Mouse (Mus musculus) limb, embryonic 11.5 days (tissue): ENCODE measurements around the gene Dnal4. TPM values are rescaled to one million over a fixed set of nuclear protein-coding genes. Genes with fewer than 3 reads are reported as not detected.
A peak's percentile ranks its signal among the peaks of the same experiment; 100 is the strongest.
"Not testable (repeated sequence)": the region's sequence is repeated elsewhere in the genome, so short reads cannot be mapped to it uniquely, and the experiment has no call there.

Source experiments
- ATAC-seq: fragments of 200-750 bp; cut with Nextera tagmentation; 2 replicates; pipeline ENCODE4 v1.8.0; 2017; ENCODE audit warnings: low read depth; ENCODE audit not compliant: insufficient number of reproducible peaks, low FRiP score, low TSS enrichment
- DNase-seq: peaks from one replicate; pipeline ENCODE4 v3.0.0-alpha.2; 2015; ENCODE audit warnings: low spot score
- H3K27ac ChIP-seq: fragments of 300-500 bp; sonication (generic); replicated peaks from 2 replicates; pipeline ENCODE4 v1.5.1; 2014; ENCODE audit warnings: low read depth, mild to moderate bottlenecking, low read length
- H3K27me3 ChIP-seq: fragments of 300-500 bp; sonication (generic); 2 replicates; pipeline ENCODE4 v1.6.1; 2014; ENCODE audit warnings: mild to moderate bottlenecking, low read length, mixed read lengths; ENCODE audit not compliant: control insufficient read depth, insufficient read depth
- H3K36me3 ChIP-seq: fragments of 300-500 bp; sonication (generic); 2 replicates; pipeline ENCODE4 v1.6.1; 2014; ENCODE audit warnings: mild to moderate bottlenecking, low read length, moderate library complexity, mixed read lengths; ENCODE audit not compliant: control insufficient read depth, insufficient read depth
- H3K4me1 ChIP-seq: fragments of 300-500 bp; sonication (generic); 2 replicates; pipeline ENCODE4 v1.6.1; 2014; ENCODE audit warnings: low read length, mixed read lengths; ENCODE audit not compliant: control insufficient read depth, insufficient read depth
- H3K4me2 ChIP-seq: fragments of 300-500 bp; sonication (generic); 2 replicates; pipeline ENCODE4 v1.6.1; 2014; ENCODE audit warnings: low read depth, mild to moderate bottlenecking, moderate library complexity; ENCODE audit not compliant: severe bottlenecking
- H3K4me3 ChIP-seq: fragments of 300-500 bp; sonication (generic); 2 replicates; pipeline ENCODE4 v1.5.1; 2014; ENCODE audit warnings: low read depth, low read length
- H3K9ac ChIP-seq: fragments of 300-500 bp; sonication (generic); 2 replicates; pipeline ENCODE4 v1.6.1; 2014; ENCODE audit warnings: mild to moderate bottlenecking, low read length
- H3K9me3 ChIP-seq: fragments of 300-500 bp; sonication (generic); 2 replicates; pipeline ENCODE4 v1.6.1; 2016; ENCODE audit warnings: low read length; ENCODE audit not compliant: control insufficient read depth
- WGBS: fragments of 180-500 bp; shearing (Covaris S2); extraction: QIAGEN DNeasy Blood & Tissue Kit; methylation state at CpG from one replicate; pipeline ENCODE4 v1.1.7; 2014; 5-methylcytosine and 5-hydroxymethylcytosine counted together
- polyA plus RNA-seq: library from polyadenylated mRNA; unstranded; fragments of >200 nt; fragmentation: Nextera tagmentation; extraction: Ambion mirVana; gene quantifications from 2 replicates; pipeline ENCODE4 v1.2.1, GENCODE M21; 2014

The Dnal4 gene
- polyA plus RNA-seq, 1 experiment from 2014 or later: 62.1 TPM

DNA sequence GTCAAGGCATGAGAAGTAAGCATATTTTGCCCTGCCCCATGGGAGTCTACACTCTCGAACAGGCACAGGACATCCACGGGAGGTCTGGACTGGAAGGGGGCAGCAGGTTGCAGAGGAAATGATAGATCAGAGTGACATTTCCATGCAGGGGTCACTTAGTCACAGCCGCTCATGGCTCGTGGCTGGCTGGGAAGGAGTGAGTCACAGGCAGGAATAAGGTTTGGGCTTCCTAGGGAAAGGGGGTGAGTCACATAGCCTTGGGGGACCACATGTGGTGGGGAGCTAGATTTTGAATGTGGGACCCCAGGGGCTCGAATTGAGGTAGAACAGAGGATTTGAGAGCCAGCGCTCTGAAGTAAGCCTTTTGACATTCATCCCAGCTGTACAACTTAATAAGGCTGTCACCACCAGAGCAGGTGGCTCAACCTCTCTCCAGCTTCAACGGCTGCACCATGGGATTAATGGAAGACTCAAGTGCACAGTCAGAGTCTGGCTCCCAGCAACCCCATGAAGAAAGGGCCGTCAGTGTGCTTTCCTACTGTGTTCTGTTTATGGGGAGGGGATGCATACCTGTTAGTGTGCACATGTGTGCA is 36.1 kb upstream of the Dnal4 start:
- H3K4me1 ChIP-seq: no peaks in the 10 kb centered on the region
- no peaks in the 10 kb centered on the region for H3K36me3 ChIP-seq
- H3K4me3 ChIP-seq: no peak overlapping the region
- WGBS: 50% methylated on average over 8 of the region's 8 CpGs
- H3K9me3 ChIP-seq: no peaks in the 10 kb centered on the region
- H3K27ac ChIP-seq: no peak overlapping the region
- DNase-seq (no peak), ATAC-seq (no peak)
- H3K4me2 ChIP-seq: no peak overlapping the region
- H3K27me3 ChIP-seq: no peaks in the 10 kb centered on the region
- no peak overlapping the region for H3K9ac ChIP-seq

DNA sequence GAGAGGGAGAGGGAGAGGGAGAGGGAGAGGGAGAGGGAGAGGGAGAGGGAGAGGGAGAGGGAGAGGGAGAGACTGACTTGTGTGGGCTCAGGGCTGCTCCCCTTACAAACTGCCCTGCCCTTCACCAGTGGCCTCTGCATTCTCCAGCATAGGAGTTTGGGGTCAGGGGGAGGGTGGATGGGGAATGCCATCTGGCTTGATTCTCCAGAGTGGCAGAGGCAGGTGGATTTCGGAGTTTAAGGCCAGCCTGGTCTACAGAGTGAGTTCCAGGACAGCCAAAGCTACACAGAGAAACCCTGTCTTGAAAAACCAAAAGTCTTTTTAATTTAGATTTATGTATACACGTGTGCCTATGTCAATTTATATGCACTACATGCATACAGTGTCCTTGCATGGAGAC is 35.2 kb upstream of the Dnal4 start:
- 70% methylated on average over 2 of the region's 2 CpGs for WGBS
- H3K36me3 ChIP-seq, ATAC-seq, H3K27ac ChIP-seq, H3K4me1 ChIP-seq, H3K4me2 ChIP-seq, H3K9me3 ChIP-seq, H3K27me3 ChIP-seq, H3K9ac ChIP-seq, H3K4me3 ChIP-seq, DNase-seq: not testable (repeated sequence)

DNA sequence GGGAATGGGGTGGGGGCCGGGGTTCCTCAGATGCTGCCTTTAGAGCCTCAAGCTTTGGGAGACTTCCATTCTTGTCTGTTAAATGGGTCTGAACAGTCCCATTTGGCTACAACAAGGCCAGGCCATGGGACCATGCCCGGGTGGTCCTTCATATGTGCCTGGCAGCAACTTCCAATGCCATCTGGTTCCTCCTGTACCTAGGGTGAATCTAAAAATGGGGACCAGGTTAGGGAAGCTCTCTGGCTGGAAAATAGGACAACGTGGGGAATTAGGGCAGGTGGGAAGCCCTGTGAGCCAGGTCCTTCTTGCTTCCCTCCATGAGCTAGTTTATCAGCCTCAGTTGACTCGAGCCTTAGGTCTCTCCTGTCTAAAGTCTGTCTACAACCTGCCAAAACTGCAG is 33.3 kb upstream of the Dnal4 start:
- ATAC-seq: no peak
- Histone ChIP-seq H3K4me2 (no peak overlapping the region), H3K9ac (no peak overlapping the region), H3K27me3 (peaks cover 17% of the 10 kb centered on the region), H3K4me3 (no peak overlapping the region), H3K9me3 (no peaks in the 10 kb centered on the region), H3K4me1 (no peaks in the 10 kb centered on the region), H3K27ac (no peak overlapping the region), H3K36me3 (no peaks in the 10 kb centered on the region)
- 67% methylated on average over 4 of the region's 4 CpGs for WGBS
- DNase-seq: no peak

DNA sequence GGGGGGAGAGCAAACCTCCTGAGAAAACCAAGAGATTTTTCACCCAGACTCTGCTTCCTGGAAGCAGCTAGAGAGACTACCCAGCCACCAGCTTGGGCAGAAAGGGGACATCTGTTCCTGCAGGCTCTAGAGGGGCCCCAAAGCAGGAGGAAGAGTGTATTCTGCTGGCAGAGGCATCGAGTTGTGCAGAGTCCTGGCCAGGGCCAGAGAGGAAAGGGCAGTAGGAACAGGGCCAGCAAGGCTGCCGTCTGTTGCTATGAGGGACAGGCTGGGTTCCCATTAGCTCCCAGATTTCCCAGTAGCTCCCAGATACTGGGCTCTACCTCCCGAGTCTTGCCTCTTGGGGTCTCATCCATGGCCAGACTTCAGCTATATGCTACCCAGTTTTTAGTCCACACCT is 32.4 kb upstream of the Dnal4 start:
- DNase-seq (no peak), ATAC-seq (no peak)
- H3K4me2 ChIP-seq: no peak overlapping the region
- H3K4me1 ChIP-seq: 0 out of 2 replicates have a peak, but pooled peaks cover under 1% of the 10 kb centered on the region
- no peak overlapping the region for H3K4me3 ChIP-seq
- H3K9me3 ChIP-seq: no peaks in the 10 kb centered on the region
- 61% methylated on average over 3 of the region's 3 CpGs for WGBS
- H3K27ac ChIP-seq: no peak overlapping the region
- no peaks in the 10 kb centered on the region for H3K36me3 ChIP-seq
- peaks cover 26% of the 10 kb centered on the region for H3K27me3 ChIP-seq
- no peak overlapping the region for H3K9ac ChIP-seq

DNA sequence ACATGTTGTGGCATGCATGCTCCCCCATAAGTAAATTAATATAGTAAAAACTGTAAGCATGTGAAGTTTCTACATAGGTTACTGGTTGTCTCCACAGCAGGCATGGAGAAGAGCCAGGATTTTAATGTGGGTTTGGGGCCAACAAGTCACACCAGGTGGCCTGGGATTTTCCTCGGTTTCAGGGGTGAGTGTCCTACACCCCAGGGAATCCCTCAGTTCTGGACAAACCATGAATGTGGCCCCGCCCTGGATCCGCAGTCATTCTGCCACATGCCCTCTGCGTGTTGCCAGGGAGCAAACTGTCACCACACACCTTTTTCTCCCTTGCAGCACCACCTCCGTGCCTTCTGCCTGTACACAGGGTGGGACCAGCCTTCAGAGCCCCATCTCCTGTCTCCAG is 31.0 kb upstream of the Dnal4 start:
- Histone ChIP-seq H3K36me3 (no peaks in the 10 kb centered on the region), H3K27me3 (peaks cover 40% of the 10 kb centered on the region)
- WGBS: 59% methylated on average over 5 of the region's 5 CpGs

DNA sequence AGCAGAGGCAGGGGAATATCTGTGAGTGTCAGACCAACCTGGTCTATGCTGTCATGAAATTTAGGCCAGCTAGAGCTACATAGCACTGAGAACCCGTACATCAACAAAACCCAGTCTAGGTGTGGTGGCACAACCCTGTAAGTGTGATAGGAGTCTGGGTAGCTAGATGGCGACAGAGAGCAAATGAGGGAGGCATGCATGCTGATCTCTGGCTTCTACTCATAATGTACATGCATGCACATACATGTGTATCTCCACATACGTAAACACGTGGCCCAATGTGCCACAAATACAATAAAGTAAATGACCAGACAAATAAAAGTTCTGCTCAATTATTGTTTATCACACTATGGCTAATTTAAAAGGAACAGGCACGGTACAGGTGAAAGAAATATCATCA is 30.5 kb upstream of the Dnal4 start:
- no peak overlapping the region for H3K9ac ChIP-seq

More for the DNA sequence above, 31.0 kb upstream of the Dnal4 start:
- Histone ChIP-seq H3K9ac (no peak overlapping the region), H3K4me1 (peaks cover 8% of the 10 kb centered on the region; the same call in 1 of the 2 replicates), H3K9me3 (no peaks in the 10 kb centered on the region), H3K27ac (no peak overlapping the region), H3K4me2 (no peak overlapping the region), H3K4me3 (no peak overlapping the region)
- ATAC-seq: no peak
- DNase-seq: no peak

DNA sequence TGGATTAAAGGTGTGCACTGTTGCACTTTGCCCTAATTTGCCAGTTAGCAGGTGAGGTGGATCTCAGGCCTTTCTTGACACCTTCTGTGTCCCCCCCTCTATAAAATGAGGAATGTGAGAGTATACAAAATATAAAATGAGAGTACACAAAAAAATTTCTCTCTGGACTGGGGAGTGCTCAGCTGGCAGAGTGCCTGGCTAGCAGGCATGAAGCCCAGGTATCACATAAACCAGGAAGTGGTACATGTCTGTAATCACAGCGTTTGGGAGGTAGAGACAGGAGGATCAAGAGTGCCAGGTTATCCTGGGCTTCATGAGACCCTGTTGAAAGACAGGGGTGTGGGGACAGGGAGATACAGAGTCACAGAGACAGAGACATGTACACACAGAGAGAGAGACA is 29.4 kb upstream of the Dnal4 start:
- no peak overlapping the region for H3K4me2 ChIP-seq
- WGBS: 54% methylated on average over 1 of the region's 1 CpGs
- H3K27me3 ChIP-seq: peaks cover 55% of the 10 kb centered on the region
- no peak overlapping the region for H3K4me3 ChIP-seq
- no peak overlapping the region for H3K27ac ChIP-seq
- DNase-seq (no peak), ATAC-seq (no peak)
- no peaks in the 10 kb centered on the region for H3K9me3 ChIP-seq
- H3K9ac ChIP-seq: no peak overlapping the region
- H3K4me1 ChIP-seq: peaks cover 10% of the 10 kb centered on the region; the same call in 1 of the 2 replicates
- no peaks in the 10 kb centered on the region for H3K36me3 ChIP-seq

More for the DNA sequence above, 30.5 kb upstream of the Dnal4 start:
- H3K4me3 ChIP-seq: no peak overlapping the region
- DNase-seq (peak; percentile 68), ATAC-seq (no peak)
- no peak overlapping the region for H3K4me2 ChIP-seq
- peaks cover 45% of the 10 kb centered on the region for H3K27me3 ChIP-seq
- no peak overlapping the region for H3K27ac ChIP-seq
- H3K4me1 ChIP-seq: peaks cover 10% of the 10 kb centered on the region; the same call in 1 of the 2 replicates
- no peaks in the 10 kb centered on the region for H3K9me3 ChIP-seq
- no peaks in the 10 kb centered on the region for H3K36me3 ChIP-seq
- WGBS: 34% methylated on average over 5 of the region's 5 CpGs

DNA sequence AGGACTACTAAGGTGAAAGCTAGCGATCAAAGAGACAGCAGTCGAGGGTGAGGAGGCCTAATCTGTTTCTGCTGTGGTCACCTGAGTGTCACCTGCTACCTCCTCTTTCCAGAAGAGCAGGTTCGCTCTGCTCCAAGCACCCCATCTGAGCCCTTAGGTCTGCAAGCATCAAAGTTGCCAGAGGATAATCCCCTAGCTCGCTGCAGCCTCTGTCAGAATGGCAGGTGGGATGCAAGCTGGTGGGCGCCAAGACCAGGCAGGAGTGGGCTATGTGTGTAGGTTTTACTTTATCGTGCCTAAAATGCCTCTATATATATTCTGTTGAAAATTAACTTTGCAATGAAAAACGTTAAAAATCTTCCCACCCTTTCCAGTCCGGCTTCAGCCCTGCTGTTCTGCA is 27.6 kb upstream of the Dnal4 start:
- H3K9ac ChIP-seq: no peak overlapping the region
- H3K4me1 ChIP-seq: peaks cover 10% of the 10 kb centered on the region; the same call in 1 of the 2 replicates
- peak overlapping the region; percentile 44 for H3K4me3 ChIP-seq
- no peak overlapping the region for H3K27ac ChIP-seq
- no peak for ATAC-seq
- no peak for DNase-seq
- peaks cover 62% of the 10 kb centered on the region for H3K27me3 ChIP-seq
- 20% methylated on average over 8 of the region's 8 CpGs for WGBS
- no peaks in the 10 kb centered on the region for H3K36me3 ChIP-seq
- peak overlapping the region; percentile 95 for H3K4me2 ChIP-seq
- no peaks in the 10 kb centered on the region for H3K9me3 ChIP-seq
